Mouse (Mus musculus): ENCODE data around the gene Cd82.

GRCm38 (mm10) chr2:93469118-93469517 is 6.2 kb upstream of the Cd82 start:
- TF ChIP-seq CTCF (IDR thresholded peaks at IDR 0.05; ENCODE audit: extremely low read depth, insufficient read length, insufficient replicate concordance, low read depth, low read length) (peak; percentile 42; the same call in 1 of the 2 replicates), POLR2A (IDR thresholded peaks at IDR 0.05; ENCODE audit: low read depth, low read length) (no peak)
